Mouse (Mus musculus): ENCODE data around the gene Trp53.

The Trp53 gene

GRCm38 (mm10) chr11:69563373-69563772 is 16.8 kb upstream of the Trp53 start:
- no peak for DNase-seq

- no peak for DNase-seq
Measured at GRCm38 (mm10) chr11:69564391-69564790, 15.8 kb upstream of the Trp53 start.

GRCm38 (mm10) chr11:69565131-69565530 is 15.0 kb upstream of the Trp53 start:
- no peak for DNase-seq

GRCm38 (mm10) chr11:69575220-69575619 is 4.9 kb upstream of the Trp53 start:
- no peak for DNase-seq

- DNase-seq = no peak
Measured at GRCm38 (mm10) chr11:69576307-69576706, 3.9 kb upstream of the Trp53 start.

- no peak for DNase-seq
Measured at GRCm38 (mm10) chr11:69578301-69578700, 1.9 kb upstream of the Trp53 start.

GRCm38 (mm10) chr11:69579128-69580017 is 786 bp upstream of the Trp53 start:
- peak; percentile 99 for DNase-seq

GRCm38 (mm10) chr11:69580572-69581146 is 500 bp downstream of the Trp53 start:
- no peak for DNase-seq

GRCm38 (mm10) chr11:69581147-69581688 is 1.1 kb downstream of the Trp53 start:
- DNase-seq = peak; percentile 92

- no peak for DNase-seq
Measured at GRCm38 (mm10) chr11:69581814-69582213, 1.7 kb downstream of the Trp53 start.

GRCm38 (mm10) chr11:69582230-69582805 is 2.2 kb downstream of the Trp53 start:
- DNase-seq = no peak

- no peak for DNase-seq
Measured at GRCm38 (mm10) chr11:69584008-69584407, 3.8 kb downstream of the Trp53 start.

GRCm38 (mm10) chr11:69584937-69585336 is 4.8 kb downstream of the Trp53 start:
- no peak for DNase-seq

- DNase-seq = no peak
Measured at GRCm38 (mm10) chr11:69585718-69586325, 5.7 kb downstream of the Trp53 start.

- no peak for DNase-seq
Measured at GRCm38 (mm10) chr11:69589207-69589834, 9.2 kb downstream of the Trp53 start.

- DNase-seq = no peak
Measured at GRCm38 (mm10) chr11:69590622-69591021, 10.5 kb downstream of the Trp53 start.

GRCm38 (mm10) chr11:69591424-69591823 is 11.3 kb downstream of the Trp53 start:
- DNase-seq = no peak

- DNase-seq = no peak
Measured at GRCm38 (mm10) chr11:69591899-69592637, 11.9 kb downstream of the Trp53 start.

GRCm38 (mm10) chr11:69592799-69593198 is 12.6 kb downstream of the Trp53 start:
- DNase-seq = no peak

- no peak for DNase-seq
Measured at GRCm38 (mm10) chr11:69594853-69595252, 14.7 kb downstream of the Trp53 start.

- DNase-seq = no peak
Measured at GRCm38 (mm10) chr11:69599436-69599835, 19.3 kb downstream of the Trp53 start.

GRCm38 (mm10) chr11:69600098-69600497 is 19.9 kb downstream of the Trp53 start:
- DNase-seq = peak; percentile 31
